Mouse (Mus musculus): ENCODE data around the gene Lrrc36. TPM values are rescaled to one million over a fixed set of nuclear protein-coding genes. Genes with fewer than 3 reads are reported as not detected.

Gene Lrrc36
- polyA plus RNA-seq, 1 experiment from 2014 or later = 2.7 TPM

- Histone ChIP-seq H3K4me3 (ENCODE audit: low read depth, low read length) (no peak overlapping the region), H3K9ac (ENCODE audit: low read length) (no peak overlapping the region), H3K27ac (ENCODE audit: low read depth, low read length) (no peak overlapping the region), H3K4me2 (no peak overlapping the region), H3K9me3 (ENCODE audit: control insufficient read depth, low read length) (no peaks in the 10 kb centered on the region), H3K4me1 (ENCODE audit: control insufficient read depth, insufficient read depth, low read length) (peaks cover 5% of the 10 kb centered on the region; the same call in 1 of the 2 replicates), H3K36me3 (ENCODE audit: control insufficient read depth, insufficient read depth, low read length) (no peaks in the 10 kb centered on the region), H3K27me3 (ENCODE audit: control insufficient read depth, insufficient read depth, low read length) (no peaks in the 10 kb centered on the region; the same call in 1 of the 2 replicates)
- DNase-seq (ENCODE audit: low spot score, missing footprints) (peak; percentile 23), ATAC-seq (ENCODE audit: low FRiP score) (no peak)
- 93% methylated on average over 6 of the region's 6 CpGs for WGBS
Measured at GRCm38 (mm10) chr8:105409947-105410346, 3.4 kb upstream of the Lrrc36 start.

GRCm38 (mm10) chr8:105418992-105419391, 5.6 kb downstream of the Lrrc36 start:
- Histone ChIP-seq H3K4me1 (ENCODE audit: control insufficient read depth, insufficient read depth, low read length) (no peaks in the 10 kb centered on the region), H3K9me3 (ENCODE audit: control insufficient read depth, low read length) (no peaks in the 10 kb centered on the region), H3K4me3 (ENCODE audit: low read depth, low read length) (no peak overlapping the region), H3K9ac (ENCODE audit: low read length) (no peak overlapping the region), H3K27me3 (ENCODE audit: control insufficient read depth, insufficient read depth, low read length) (no peaks in the 10 kb centered on the region), H3K36me3 (ENCODE audit: control insufficient read depth, insufficient read depth, low read length) (no peaks in the 10 kb centered on the region), H3K4me2 (no peak overlapping the region), H3K27ac (ENCODE audit: low read depth, low read length) (no peak overlapping the region)
- WGBS = 76% methylated on average over 2 of the region's 2 CpGs
- peak; percentile 81 for DNase-seq (ENCODE audit: low spot score, missing footprints)
- no peak for ATAC-seq (ENCODE audit: low FRiP score)

GRCm38 (mm10) chr8:105419800-105420199, 6.4 kb downstream of the Lrrc36 start:
- H3K9ac ChIP-seq (ENCODE audit: low read length) = no peak overlapping the region
- ATAC-seq (ENCODE audit: low FRiP score) (no peak), DNase-seq (ENCODE audit: low spot score, missing footprints) (peak; percentile 6)
- WGBS = 90% methylated on average over 4 of the region's 4 CpGs
- H3K27me3 ChIP-seq (ENCODE audit: control insufficient read depth, insufficient read depth, low read length) = no peaks in the 10 kb centered on the region
- H3K4me2 ChIP-seq = no peak overlapping the region
- H3K4me1 ChIP-seq (ENCODE audit: control insufficient read depth, insufficient read depth, low read length) = no peaks in the 10 kb centered on the region
- H3K4me3 ChIP-seq (ENCODE audit: low read depth, low read length) = no peak overlapping the region
- no peak overlapping the region for H3K27ac ChIP-seq (ENCODE audit: low read depth, low read length)
- no peaks in the 10 kb centered on the region for H3K9me3 ChIP-seq (ENCODE audit: control insufficient read depth, low read length)
- no peaks in the 10 kb centered on the region for H3K36me3 ChIP-seq (ENCODE audit: control insufficient read depth, insufficient read depth, low read length)

- DNase-seq (ENCODE audit: low spot score, missing footprints) = peak; percentile 26
- WGBS = 78% methylated on average over 1 of the region's 1 CpGs
- ATAC-seq (ENCODE audit: low FRiP score) = no peak
- Histone ChIP-seq H3K36me3 (ENCODE audit: control insufficient read depth, insufficient read depth, low read length) (no peaks in the 10 kb centered on the region), H3K4me3 (ENCODE audit: low read depth, low read length) (no peak overlapping the region), H3K4me2 (no peak overlapping the region), H3K27ac (ENCODE audit: low read depth, low read length) (no peak overlapping the region), H3K9ac (ENCODE audit: low read length) (no peak overlapping the region), H3K9me3 (ENCODE audit: control insufficient read depth, low read length) (no peaks in the 10 kb centered on the region), H3K27me3 (ENCODE audit: control insufficient read depth, insufficient read depth, low read length) (no peaks in the 10 kb centered on the region), H3K4me1 (ENCODE audit: control insufficient read depth, insufficient read depth, low read length) (no peaks in the 10 kb centered on the region)
Measured at GRCm38 (mm10) chr8:105422006-105422405, 8.6 kb downstream of the Lrrc36 start.

GRCm38 (mm10) chr8:105426878-105427277, 13.5 kb downstream of the Lrrc36 start:
- Histone ChIP-seq H3K4me1 (ENCODE audit: control insufficient read depth, insufficient read depth, low read length) (no peaks in the 10 kb centered on the region), H3K9me3 (ENCODE audit: control insufficient read depth, low read length) (no peaks in the 10 kb centered on the region), H3K36me3 (ENCODE audit: control insufficient read depth, insufficient read depth, low read length) (no peaks in the 10 kb centered on the region), H3K27me3 (ENCODE audit: control insufficient read depth, insufficient read depth, low read length) (no peaks in the 10 kb centered on the region), H3K4me3 (ENCODE audit: low read depth, low read length) (no peak overlapping the region), H3K4me2 (no peak overlapping the region), H3K9ac (ENCODE audit: low read length) (no peak overlapping the region), H3K27ac (ENCODE audit: low read depth, low read length) (no peak overlapping the region)
- DNase-seq (ENCODE audit: low spot score, missing footprints) = no peak
- WGBS = 80% methylated on average over 6 of the region's 6 CpGs
- no peak for ATAC-seq (ENCODE audit: low FRiP score)

- H3K4me3 ChIP-seq (ENCODE audit: low read depth, low read length) = no peak overlapping the region
- WGBS = 67% methylated on average over 7 of the region's 7 CpGs
- DNase-seq (ENCODE audit: low spot score, missing footprints) (no peak), ATAC-seq (ENCODE audit: low FRiP score) (0 out of 2 replicates have a peak, but pooled peaks have one; percentile 40)
- no peaks in the 10 kb centered on the region for H3K9me3 ChIP-seq (ENCODE audit: control insufficient read depth, low read length)
- H3K36me3 ChIP-seq (ENCODE audit: control insufficient read depth, insufficient read depth, low read length) = no peaks in the 10 kb centered on the region
- H3K27ac ChIP-seq (ENCODE audit: low read depth, low read length) = no peak overlapping the region; the same call in 1 of the 2 replicates
- no peak overlapping the region for H3K9ac ChIP-seq (ENCODE audit: low read length)
- peaks cover 11% of the 10 kb centered on the region for H3K4me1 ChIP-seq (ENCODE audit: control insufficient read depth, insufficient read depth, low read length)
- no peak overlapping the region for H3K4me2 ChIP-seq
- H3K27me3 ChIP-seq (ENCODE audit: control insufficient read depth, insufficient read depth, low read length) = no peaks in the 10 kb centered on the region
Measured at GRCm38 (mm10) chr8:105431743-105432515, 18.6 kb downstream of the Lrrc36 start.

GRCm38 (mm10) chr8:105433021-105433420, 19.6 kb downstream of the Lrrc36 start:
- H3K9me3 ChIP-seq (ENCODE audit: control insufficient read depth, low read length) = no peaks in the 10 kb centered on the region
- WGBS = 43% methylated on average over 6 of the region's 6 CpGs
- ATAC-seq (ENCODE audit: low FRiP score) (no peak), DNase-seq (ENCODE audit: low spot score, missing footprints) (no peak)
- no peaks in the 10 kb centered on the region for H3K27me3 ChIP-seq (ENCODE audit: control insufficient read depth, insufficient read depth, low read length)
- no peak overlapping the region for H3K4me3 ChIP-seq (ENCODE audit: low read depth, low read length)
- H3K9ac ChIP-seq (ENCODE audit: low read length) = no peak overlapping the region
- peaks cover 11% of the 10 kb centered on the region for H3K4me1 ChIP-seq (ENCODE audit: control insufficient read depth, insufficient read depth, low read length)
- H3K4me2 ChIP-seq = no peak overlapping the region
- H3K36me3 ChIP-seq (ENCODE audit: control insufficient read depth, insufficient read depth, low read length) = no peaks in the 10 kb centered on the region
- H3K27ac ChIP-seq (ENCODE audit: low read depth, low read length) = peak overlapping the region; percentile 52

GRCm38 (mm10) chr8:105433511-105433910, 20.1 kb downstream of the Lrrc36 start:
- Histone ChIP-seq H3K4me3 (ENCODE audit: low read depth, low read length) (no peak overlapping the region), H3K27ac (ENCODE audit: low read depth, low read length) (peak overlapping the region; percentile 52), H3K36me3 (ENCODE audit: control insufficient read depth, insufficient read depth, low read length) (no peaks in the 10 kb centered on the region), H3K9ac (ENCODE audit: low read length) (no peak overlapping the region), H3K9me3 (ENCODE audit: control insufficient read depth, low read length) (no peaks in the 10 kb centered on the region), H3K4me2 (no peak overlapping the region), H3K4me1 (ENCODE audit: control insufficient read depth, insufficient read depth, low read length) (peaks cover 11% of the 10 kb centered on the region), H3K27me3 (ENCODE audit: control insufficient read depth, insufficient read depth, low read length) (no peaks in the 10 kb centered on the region)
- WGBS = 32% methylated on average over 5 of the region's 5 CpGs
- ATAC-seq (ENCODE audit: low FRiP score) = 0 out of 2 replicates have a peak, but pooled peaks have one; percentile 46
- DNase-seq (ENCODE audit: low spot score, missing footprints) = no peak

GRCm38 (mm10) chr8:105434136-105434535, 20.8 kb downstream of the Lrrc36 start:
- ATAC-seq (ENCODE audit: low FRiP score) = no peak

More at GRCm38 (mm10) chr8:105434136-105434535, 20.8 kb downstream of the Lrrc36 start:
- Histone ChIP-seq H3K9ac (ENCODE audit: low read length) (no peak overlapping the region), H3K36me3 (ENCODE audit: control insufficient read depth, insufficient read depth, low read length) (no peaks in the 10 kb centered on the region), H3K27me3 (ENCODE audit: control insufficient read depth, insufficient read depth, low read length) (no peaks in the 10 kb centered on the region), H3K9me3 (ENCODE audit: control insufficient read depth, low read length) (no peaks in the 10 kb centered on the region), H3K4me2 (no peak overlapping the region), H3K4me3 (ENCODE audit: low read depth, low read length) (no peak overlapping the region), H3K4me1 (ENCODE audit: control insufficient read depth, insufficient read depth, low read length) (peaks cover 11% of the 10 kb centered on the region), H3K27ac (ENCODE audit: low read depth, low read length) (no peak overlapping the region)
- WGBS = 79% methylated on average over 5 of the region's 5 CpGs
- DNase-seq (ENCODE audit: low spot score, missing footprints) = no peak
